Mouse (Mus musculus): Measurements from ENCODE around the gene Hepacam2.
"Not testable (repeated sequence)": the region's sequence is repeated elsewhere in the genome, so short reads cannot be mapped to it uniquely, and the experiment has no call there.

Hepacam2 gene

DNA sequence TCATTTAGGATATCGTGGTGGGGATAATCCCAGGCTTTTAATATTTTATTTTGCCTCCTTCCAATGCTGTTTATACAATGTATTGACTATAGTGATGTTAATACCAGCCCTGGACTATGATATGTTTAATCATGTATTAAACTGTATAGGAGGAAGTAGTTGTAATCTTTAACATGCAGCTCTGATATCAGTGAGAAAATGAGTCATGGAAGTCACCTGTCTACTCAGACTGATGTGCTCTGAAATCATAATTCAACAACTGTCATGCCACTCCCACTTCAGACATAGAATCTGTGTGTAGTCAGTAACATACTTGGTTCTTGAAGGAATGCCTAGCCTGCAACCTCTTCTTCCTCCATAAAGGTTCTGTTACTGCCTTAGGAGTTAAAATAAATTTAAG is 29.5 kb downstream of the Hepacam2 start:
- DNase-seq (ENCODE audit: inconsistent age in 2 of 2, low spot score in 1 of 2) = no peak

DNA sequence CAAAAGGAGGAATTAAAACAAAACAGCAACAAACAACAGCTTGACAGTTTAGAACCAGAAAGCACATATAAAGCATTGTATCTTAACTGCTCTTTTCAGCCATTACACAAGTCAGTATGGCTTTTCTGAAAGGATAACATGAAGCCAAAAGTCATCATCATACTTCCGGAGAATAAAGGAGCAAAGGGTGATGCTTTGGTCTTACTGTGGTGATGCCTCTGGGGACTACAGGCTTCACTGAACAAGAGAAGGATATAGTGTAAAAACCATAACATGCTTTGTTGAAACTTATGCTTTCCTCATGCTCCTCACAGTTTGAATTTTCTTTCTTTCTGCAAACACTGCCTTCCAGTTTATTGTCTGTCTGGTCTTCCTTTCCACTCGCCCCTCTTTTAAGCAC is 34.5 kb downstream of the Hepacam2 start:
- DNase-seq (ENCODE audit: inconsistent age in 2 of 2, low spot score in 1 of 2) = no peak

DNA sequence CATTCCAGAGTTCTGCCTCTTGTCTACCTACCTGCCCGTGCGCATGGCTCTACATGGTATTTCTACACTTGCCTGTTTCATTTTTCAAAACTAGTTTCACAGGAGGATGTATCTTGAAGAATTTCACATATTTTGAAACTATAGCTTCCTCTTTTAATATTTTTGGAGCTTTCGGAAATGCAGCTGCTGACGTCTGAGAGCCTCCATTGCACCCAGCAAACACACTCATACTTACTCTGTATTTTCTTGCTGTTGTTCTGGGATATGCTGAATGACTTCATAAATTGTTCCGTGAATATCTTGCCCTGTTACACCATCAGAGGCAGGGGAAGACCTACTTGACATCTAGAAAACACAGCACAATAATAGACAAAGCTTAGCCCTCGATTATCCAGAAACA is 35.1 kb downstream of the Hepacam2 start:
- DNase-seq (ENCODE audit: inconsistent age in 2 of 2, low spot score in 1 of 2) = no peak

DNA sequence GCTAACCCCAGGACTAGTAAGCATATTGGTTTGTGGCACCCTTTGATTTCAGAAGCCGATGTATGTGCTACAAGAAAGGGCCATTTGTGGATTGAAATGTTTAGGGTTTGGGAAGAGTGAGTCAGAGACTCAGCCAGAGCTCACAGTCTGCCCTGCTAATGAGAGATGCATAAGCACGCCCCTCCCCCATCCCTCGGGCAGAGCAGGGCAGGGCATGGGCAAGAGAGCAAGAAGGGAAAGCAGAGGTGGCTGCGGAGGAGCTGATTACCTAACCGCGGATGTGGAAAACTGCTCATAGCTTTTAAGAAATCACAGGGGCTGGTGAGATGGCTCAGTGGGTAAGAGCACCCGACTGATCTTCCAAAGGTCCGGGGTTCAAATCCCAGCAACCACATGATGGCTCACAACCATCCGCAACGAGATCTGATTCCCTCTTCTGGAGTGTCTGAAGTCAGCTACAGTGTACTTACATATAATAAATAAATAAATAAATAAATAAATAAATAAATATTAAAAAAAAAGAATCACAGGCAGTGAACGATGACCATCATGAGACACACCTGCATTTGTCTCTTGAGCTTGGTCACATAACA is 42.1 kb downstream of the Hepacam2 start:
- no peak for DNase-seq (ENCODE audit: inconsistent age in 2 of 2, low spot score in 1 of 2)

DNA sequence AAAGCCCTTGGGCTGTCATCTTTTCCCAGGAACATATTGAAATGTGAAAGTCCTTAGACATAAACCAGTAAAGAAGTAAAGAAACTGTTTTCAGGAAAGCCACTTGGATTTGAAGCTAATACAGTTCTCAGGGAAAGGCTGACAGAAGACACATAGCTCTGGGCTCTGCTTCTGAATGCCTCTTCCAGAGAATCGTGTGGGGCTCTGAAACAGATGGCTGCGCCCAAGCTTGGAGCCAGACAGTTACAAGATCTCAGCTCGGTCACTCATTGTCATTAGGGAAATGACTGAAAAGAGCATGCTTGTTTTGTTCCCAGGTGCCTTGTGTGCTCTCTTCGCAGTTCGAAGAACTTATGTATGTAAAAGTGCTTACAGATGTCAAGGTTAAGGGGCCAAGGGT is 43.7 kb downstream of the Hepacam2 start:
- DNase-seq (ENCODE audit: inconsistent age in 2 of 2, low spot score in 1 of 2) = no peak

DNA sequence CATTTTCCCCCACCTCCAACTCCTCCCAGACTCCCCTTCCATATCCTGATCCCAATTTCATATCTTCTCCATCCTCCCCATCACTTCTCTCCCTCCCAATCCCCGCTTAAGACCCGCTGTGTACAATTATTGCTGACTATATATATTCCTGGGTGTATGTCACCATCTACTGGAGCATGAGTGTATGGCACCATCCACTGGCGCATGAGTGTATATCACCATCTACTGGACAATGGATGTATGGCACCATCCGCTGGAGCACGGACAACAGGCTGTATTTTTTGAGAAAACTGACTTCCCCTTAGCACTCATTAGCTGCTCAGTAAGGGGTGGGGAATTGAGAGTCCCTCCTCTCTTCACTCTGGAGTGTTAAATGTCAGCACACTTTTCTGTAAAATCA is 50.7 kb downstream of the Hepacam2 start:
- peak; percentile 60 to 89 for DNase-seq (ENCODE audit: inconsistent age in 2 of 2, low spot score in 1 of 2)

DNA sequence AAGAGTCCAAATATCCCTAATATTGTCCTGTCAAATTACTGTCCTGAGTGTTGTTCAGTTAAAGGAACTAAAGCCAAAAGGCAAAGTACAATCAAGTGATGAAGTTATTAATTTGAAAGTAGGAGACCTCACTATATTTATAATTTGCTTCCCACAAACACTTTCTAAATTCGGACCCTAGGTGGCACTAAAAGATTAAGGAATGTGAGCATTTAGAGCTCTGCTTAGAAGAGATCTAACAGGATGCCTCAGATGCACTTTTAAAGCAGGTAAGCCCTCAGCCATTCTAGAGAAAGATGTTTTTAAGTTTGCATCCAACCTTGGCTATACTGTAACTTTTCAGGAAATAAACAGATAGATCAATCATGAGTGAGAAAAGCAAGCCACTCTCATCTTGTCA is 54.2 kb downstream of the Hepacam2 start:
- no peak for DNase-seq (ENCODE audit: inconsistent age in 2 of 2, low spot score in 1 of 2)

DNA sequence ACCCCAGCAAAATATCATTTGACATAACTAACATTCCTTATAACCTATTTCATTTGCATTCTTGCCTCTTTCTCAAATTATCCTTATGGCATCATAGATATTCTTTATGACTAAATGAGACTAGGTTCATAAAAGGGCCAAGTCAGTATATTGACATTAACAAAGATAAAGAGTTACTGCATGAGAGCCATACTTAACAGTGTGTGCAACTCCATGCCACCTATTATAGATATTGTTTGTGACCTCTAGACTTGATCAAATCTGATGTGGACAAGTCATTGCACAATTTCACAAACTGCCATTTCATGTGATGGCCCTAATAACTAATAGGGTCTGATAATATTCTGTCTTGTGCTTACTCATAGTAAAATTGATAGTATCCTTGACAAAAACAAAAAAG is 62.0 kb downstream of the Hepacam2 start:
- no peak for DNase-seq (ENCODE audit: inconsistent age in 2 of 2, low spot score in 1 of 2)

DNA sequence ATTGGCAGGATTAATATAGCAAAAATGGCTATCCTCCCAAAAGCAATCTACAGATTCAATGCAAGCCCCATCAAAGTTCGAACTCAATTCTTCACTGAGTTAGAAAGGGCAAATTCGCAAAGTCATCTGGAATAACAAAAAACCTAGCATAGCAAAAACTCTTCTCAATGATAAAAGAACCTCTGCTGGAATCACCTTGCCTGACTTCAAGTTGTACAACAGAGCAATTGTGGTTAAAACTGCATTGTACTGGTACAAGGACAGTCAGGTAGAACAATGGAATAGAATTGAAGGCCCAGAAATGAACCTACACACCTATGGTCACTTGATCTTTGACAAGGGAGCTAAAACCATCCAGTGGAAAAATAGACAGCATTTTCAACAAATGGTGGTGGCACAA is 67.1 kb downstream of the Hepacam2 start:
- not testable (repeated sequence) for DNase-seq (ENCODE audit: inconsistent age in 2 of 2, low spot score in 1 of 2)

DNA sequence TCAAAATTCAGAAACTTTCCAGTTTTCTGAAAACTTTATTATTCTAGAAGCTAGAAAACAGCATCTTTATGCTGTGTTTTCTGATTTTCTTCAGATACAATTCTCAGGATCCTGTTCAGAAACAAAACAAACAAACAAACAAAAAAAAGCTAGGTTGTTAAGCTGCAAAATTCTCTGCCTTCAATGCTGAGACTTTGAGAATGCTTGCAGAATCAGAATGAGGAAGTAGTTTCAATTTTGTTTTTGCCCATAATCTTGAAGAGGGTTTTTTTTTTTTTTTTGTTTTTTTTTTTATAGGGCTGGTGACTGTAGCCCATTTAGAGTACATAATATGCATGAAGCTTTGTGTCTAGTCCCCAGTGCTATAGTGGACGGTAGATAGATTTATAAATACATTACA is 71.1 kb downstream of the Hepacam2 start:
- DNase-seq (ENCODE audit: inconsistent age in 2 of 2, low spot score in 1 of 2) = no peak

DNA sequence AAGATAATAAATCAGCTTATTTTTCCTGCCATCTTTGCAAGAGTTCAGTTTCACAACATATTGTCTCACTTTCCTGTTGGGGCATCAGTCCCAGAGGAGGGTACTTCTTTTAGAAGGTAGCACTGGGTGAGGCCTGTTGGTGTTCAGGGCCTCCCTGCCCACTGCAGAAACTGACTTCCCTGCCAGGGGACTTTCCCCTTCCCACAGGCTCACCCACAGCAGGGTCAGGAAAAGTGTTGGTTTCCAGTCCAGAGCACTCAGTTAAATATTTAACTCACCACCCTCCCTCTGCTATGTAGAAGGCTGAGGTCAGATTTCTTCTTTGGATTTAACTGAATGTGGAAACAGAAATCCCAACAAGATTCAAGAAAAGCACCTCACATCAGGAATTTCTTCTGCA is 72.8 kb downstream of the Hepacam2 start:
- not testable (repeated sequence) for DNase-seq (ENCODE audit: inconsistent age in 2 of 2, low spot score in 1 of 2)

DNA sequence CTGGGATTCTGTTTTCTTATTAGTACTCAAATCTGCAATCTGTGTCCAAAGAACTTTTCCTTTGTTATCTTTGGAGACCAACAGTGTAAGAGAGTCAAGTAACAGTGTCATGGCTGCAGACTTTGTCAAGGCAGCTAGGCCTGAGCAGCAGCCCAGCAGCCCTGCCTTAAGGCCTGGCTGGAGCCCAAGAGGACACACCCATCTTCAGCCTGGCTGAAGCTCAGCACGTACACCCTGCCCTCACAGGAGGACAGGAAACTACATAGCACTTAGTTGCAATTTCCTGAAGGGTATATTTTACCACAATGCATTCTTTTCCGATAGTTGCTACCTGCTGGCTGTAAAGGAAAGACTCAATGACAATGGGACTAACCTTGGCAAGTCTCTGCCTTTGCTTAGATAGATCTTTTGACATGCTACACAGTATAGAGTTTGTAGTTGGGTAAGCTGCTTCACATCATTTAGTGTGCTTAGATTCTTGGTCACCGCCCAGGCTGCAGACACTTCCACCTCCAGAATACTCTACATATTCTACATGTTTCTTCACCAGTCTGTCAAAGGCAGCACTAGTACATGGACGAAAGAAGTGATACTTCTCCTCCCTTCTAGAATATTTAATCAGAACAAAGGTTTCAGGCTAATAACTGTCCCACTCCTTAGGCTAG is 73.4 kb downstream of the Hepacam2 start:
- peak in 1 of 2 experiments; percentile 23 for DNase-seq (ENCODE audit: inconsistent age in 2 of 2, low spot score in 1 of 2)

All from adrenal gland, adult (tissue).